Mouse (Mus musculus): ENCODE data around the gene Suz12. TPM values are rescaled to one million over a fixed set of nuclear protein-coding genes. Genes with fewer than 3 reads are reported as not detected.
"Not testable (repeated sequence)": the region's sequence is repeated elsewhere in the genome, so short reads cannot be mapped to it uniquely, and the experiment has no call there.

Gene Suz12
- polyA plus RNA-seq, 2 experiments: 20.4 to 28.5 TPM

GRCm38 (mm10) chr11:80052456-80052855 is 59.5 kb downstream of the Suz12 start:
- no peak overlapping the region for H3K4me2 ChIP-seq (replicated peaks; ENCODE audit: low read depth, low read length, severe bottlenecking)
- H3K9me3 ChIP-seq (ENCODE audit: control insufficient read depth, low read length): no peaks in the 10 kb centered on the region
- ATAC-seq (ENCODE audit: low FRiP score, low read depth) (no peak), DNase-seq (ENCODE audit: low spot score) (no peak)
- peaks cover 3% of the 10 kb centered on the region; the same call in 1 of the 2 replicates for H3K4me1 ChIP-seq (ENCODE audit: control insufficient read depth, insufficient read depth, low read length)
- H3K9ac ChIP-seq (ENCODE audit: low read depth, low read length, severe bottlenecking): no peak overlapping the region
- H3K36me3 ChIP-seq (ENCODE audit: control insufficient read depth, insufficient read depth, low read length): peaks cover 61% of the 10 kb centered on the region
- WGBS: 63% methylated on average over 7 of the region's 7 CpGs
- no peak overlapping the region for H3K27ac ChIP-seq (replicated peaks; ENCODE audit: low read depth, low read length)
- H3K27me3 ChIP-seq (ENCODE audit: control insufficient read depth, insufficient read depth, low read length): no peaks in the 10 kb centered on the region
- H3K4me3 ChIP-seq (replicated peaks; ENCODE audit: low read length): no peak overlapping the region
- TF ChIP-seq POLR2A (IDR thresholded peaks at IDR 0.05; ENCODE audit: borderline replicate concordance, extremely low read depth, insufficient read depth, insufficient read length): no peak

- TF ChIP-seq POLR2A (IDR thresholded peaks at IDR 0.05; ENCODE audit: borderline replicate concordance, extremely low read depth, insufficient read depth, insufficient read length): no peak
- WGBS: 90% methylated on average over 5 of the region's 5 CpGs
- H3K4me1 ChIP-seq (ENCODE audit: control insufficient read depth, insufficient read depth, low read length): peaks cover 3% of the 10 kb centered on the region; the same call in 1 of the 2 replicates
- H3K9me3 ChIP-seq (ENCODE audit: control insufficient read depth, low read length): no peaks in the 10 kb centered on the region
- no peaks in the 10 kb centered on the region for H3K27me3 ChIP-seq (ENCODE audit: control insufficient read depth, insufficient read depth, low read length)
- no peak overlapping the region for H3K9ac ChIP-seq (ENCODE audit: low read depth, low read length, severe bottlenecking)
- peaks cover 62% of the 10 kb centered on the region for H3K36me3 ChIP-seq (ENCODE audit: control insufficient read depth, insufficient read depth, low read length)
- no peak overlapping the region for H3K4me3 ChIP-seq (replicated peaks; ENCODE audit: low read length)
- no peak for ATAC-seq (ENCODE audit: low FRiP score, low read depth)
- H3K27ac ChIP-seq (replicated peaks; ENCODE audit: low read depth, low read length): no peak overlapping the region
- no peak for DNase-seq (ENCODE audit: low spot score)
- H3K4me2 ChIP-seq (replicated peaks; ENCODE audit: low read depth, low read length, severe bottlenecking): no peak overlapping the region
Measured at GRCm38 (mm10) chr11:80053171-80053570, 60.3 kb downstream of the Suz12 start.

GRCm38 (mm10) chr11:80054659-80055058 is 61.8 kb downstream of the Suz12 start:
- Histone ChIP-seq H3K27ac (replicated peaks; ENCODE audit: low read depth, low read length) (no peak overlapping the region), H3K9ac (ENCODE audit: low read depth, low read length, severe bottlenecking) (no peak overlapping the region), H3K36me3 (ENCODE audit: control insufficient read depth, insufficient read depth, low read length) (peaks cover 67% of the 10 kb centered on the region), H3K27me3 (ENCODE audit: control insufficient read depth, insufficient read depth, low read length) (no peaks in the 10 kb centered on the region), H3K4me2 (replicated peaks; ENCODE audit: low read depth, low read length, severe bottlenecking) (no peak overlapping the region), H3K4me3 (replicated peaks; ENCODE audit: low read length) (no peak overlapping the region), H3K4me1 (ENCODE audit: control insufficient read depth, insufficient read depth, low read length) (peaks cover 3% of the 10 kb centered on the region; the same call in 1 of the 2 replicates), H3K9me3 (ENCODE audit: control insufficient read depth, low read length) (no peaks in the 10 kb centered on the region)
- ATAC-seq (ENCODE audit: low FRiP score, low read depth) (no peak), DNase-seq (ENCODE audit: low spot score) (no peak)
- no peak for TF ChIP-seq POLR2A (IDR thresholded peaks at IDR 0.05; ENCODE audit: borderline replicate concordance, extremely low read depth, insufficient read depth, insufficient read length)
- 77% methylated on average over 4 of the region's 4 CpGs for WGBS

GRCm38 (mm10) chr11:80056141-80056540 is 63.2 kb downstream of the Suz12 start:
- Histone ChIP-seq H3K4me3 (replicated peaks; ENCODE audit: low read length) (no peak overlapping the region), H3K27me3 (ENCODE audit: control insufficient read depth, insufficient read depth, low read length) (no peaks in the 10 kb centered on the region), H3K36me3 (ENCODE audit: control insufficient read depth, insufficient read depth, low read length) (peaks cover 77% of the 10 kb centered on the region), H3K4me2 (replicated peaks; ENCODE audit: low read depth, low read length, severe bottlenecking) (no peak overlapping the region), H3K27ac (replicated peaks; ENCODE audit: low read depth, low read length) (no peak overlapping the region), H3K9me3 (ENCODE audit: control insufficient read depth, low read length) (no peaks in the 10 kb centered on the region), H3K9ac (ENCODE audit: low read depth, low read length, severe bottlenecking) (no peak overlapping the region), H3K4me1 (ENCODE audit: control insufficient read depth, insufficient read depth, low read length) (no peaks in the 10 kb centered on the region)
- TF ChIP-seq POLR2A (IDR thresholded peaks at IDR 0.05; ENCODE audit: borderline replicate concordance, extremely low read depth, insufficient read depth, insufficient read length): no peak
- WGBS: 95% methylated on average over 9 of the region's 9 CpGs
- ATAC-seq (ENCODE audit: low FRiP score, low read depth) (no peak), DNase-seq (ENCODE audit: low spot score) (no peak)

GRCm38 (mm10) chr11:80062159-80062558 is 69.3 kb downstream of the Suz12 start:
- H3K27ac ChIP-seq (replicated peaks; ENCODE audit: low read depth, low read length): no peak overlapping the region
- ATAC-seq (ENCODE audit: low FRiP score, low read depth) (no peak), DNase-seq (ENCODE audit: low spot score) (no peak)
- no peaks in the 10 kb centered on the region for H3K9me3 ChIP-seq (ENCODE audit: control insufficient read depth, low read length)
- peaks cover 51% of the 10 kb centered on the region for H3K36me3 ChIP-seq (ENCODE audit: control insufficient read depth, insufficient read depth, low read length)
- no peaks in the 10 kb centered on the region for H3K27me3 ChIP-seq (ENCODE audit: control insufficient read depth, insufficient read depth, low read length)
- H3K4me3 ChIP-seq (replicated peaks; ENCODE audit: low read length): no peak overlapping the region
- no peaks in the 10 kb centered on the region for H3K4me1 ChIP-seq (ENCODE audit: control insufficient read depth, insufficient read depth, low read length)
- no peak for TF ChIP-seq POLR2A (IDR thresholded peaks at IDR 0.05; ENCODE audit: borderline replicate concordance, extremely low read depth, insufficient read depth, insufficient read length)
- H3K9ac ChIP-seq (ENCODE audit: low read depth, low read length, severe bottlenecking): no peak overlapping the region
- WGBS: 77% methylated on average over 4 of the region's 4 CpGs
- H3K4me2 ChIP-seq (replicated peaks; ENCODE audit: low read depth, low read length, severe bottlenecking): no peak overlapping the region

GRCm38 (mm10) chr11:80066373-80066772 is 73.5 kb downstream of the Suz12 start:
- not testable (repeated sequence) for H3K27me3 ChIP-seq (ENCODE audit: control insufficient read depth, insufficient read depth, low read length); H3K27ac ChIP-seq (replicated peaks; ENCODE audit: low read depth, low read length); H3K9me3 ChIP-seq (ENCODE audit: control insufficient read depth, low read length); H3K9ac ChIP-seq (ENCODE audit: low read depth, low read length, severe bottlenecking); ATAC-seq (ENCODE audit: low FRiP score, low read depth); H3K4me3 ChIP-seq (replicated peaks; ENCODE audit: low read length); H3K4me2 ChIP-seq (replicated peaks; ENCODE audit: low read depth, low read length, severe bottlenecking); H3K4me1 ChIP-seq (ENCODE audit: control insufficient read depth, insufficient read depth, low read length); DNase-seq (ENCODE audit: low spot score)
- 87% methylated on average over 4 of the region's 4 CpGs for WGBS
- H3K36me3 ChIP-seq (ENCODE audit: control insufficient read depth, insufficient read depth, low read length): peaks cover 15% of the 10 kb centered on the region

Measured in limb, embryonic 14.5 days (tissue).